Comparison of ENCODE assay signal across 18 mouse cellular contexts in the genomic region with DNA sequence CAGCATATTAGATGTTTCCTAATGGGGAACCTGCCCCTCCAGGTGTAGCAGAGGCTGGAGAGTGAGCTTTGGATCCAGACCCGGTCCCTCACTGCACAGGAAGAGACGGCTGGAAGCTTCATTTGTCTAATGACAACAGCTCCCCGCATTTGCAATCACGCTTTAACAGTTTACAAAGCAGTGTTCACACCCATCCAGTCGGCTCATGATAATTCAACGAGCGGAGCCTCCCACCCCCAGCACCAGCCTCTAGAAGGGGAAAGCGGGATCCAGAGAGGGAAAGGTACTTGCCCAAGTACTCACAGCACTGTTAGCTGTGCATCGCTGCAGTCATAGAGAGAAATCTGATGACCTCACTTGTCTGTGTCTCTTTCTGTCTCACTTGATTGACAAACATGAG. TPM values are rescaled to one million over a fixed set of nuclear protein-coding genes. Genes with fewer than 3 reads are reported as not detected.
"Had no signal": no experiment of that assay in that cellular context is flagged by ENCODE, and none has a peak within 500 bp of the region (broad histone marks: within the 10 kb centered on the region; RNA-seq: fewer than 3 reads in every experiment).

No protein-coding gene starts in this region.

- DNase-seq: kidney, adult 11 months; kidney, adult 9 months; kidney, postnatal 36 days; liver; liver, embryonic 13.5 days; liver, postnatal 0 days; lung, postnatal 14 days; right cerebral cortex, postnatal 14 days; thymus, adult 18-20 months; thymus, postnatal 14 days had no signal

- H3K9me3 ChIP-seq: limb, embryonic 12.5 days; liver, embryonic 13.5 days; lung, embryonic 15.5 days; megakaryocyte, embryonic 14.5 days; neural tube, embryonic 13.5 days had no signal

- H3K36me3 ChIP-seq: limb, embryonic 12.5 days; liver, embryonic 13.5 days; lung, embryonic 15.5 days; neural tube, embryonic 13.5 days had no signal

- H3K27me3 ChIP-seq: neural tube, embryonic 13.5 days had no signal

- H3K9ac ChIP-seq: limb, embryonic 12.5 days; liver, embryonic 13.5 days; liver, postnatal 0 days; lung, embryonic 15.5 days; neural tube, embryonic 13.5 days had no signal

- ATAC-seq: liver, postnatal 0 days had no signal

- H3K4me2 ChIP-seq: limb, embryonic 12.5 days; liver, embryonic 13.5 days; lung, embryonic 15.5 days; neural tube, embryonic 13.5 days had no signal

- H3K4me3 ChIP-seq: layer of hippocampus, adult 2 months; limb, embryonic 12.5 days; liver, embryonic 13.5 days; lung, embryonic 15.5 days; megakaryocyte, embryonic 14.5 days; neural tube, embryonic 13.5 days had no signal

- H3K27ac ChIP-seq: kidney, postnatal 0 days; layer of hippocampus, adult 2 months; limb, embryonic 12.5 days; liver, embryonic 13.5 days; lung, embryonic 15.5 days; macrophage; neural tube, embryonic 13.5 days had no signal

RNA-seq across cellular contexts. Expression of a gene that starts 2.7 kb away (rescaled TPM):
- total RNA-seq: monocyte, adult 5-6 weeks had no signal

RNA-seq across cellular contexts. Expression of a gene that starts 47.5 kb away (rescaled TPM):
- total RNA-seq: monocyte, adult 5-6 weeks had no signal

RNA-seq across cellular contexts. Expression of a gene that starts 54.4 kb away (rescaled TPM):
- total RNA-seq: monocyte, adult 5-6 weeks had no signal
